30 mouse cellular contexts compared by ENCODE assay signal in the genomic region with DNA sequence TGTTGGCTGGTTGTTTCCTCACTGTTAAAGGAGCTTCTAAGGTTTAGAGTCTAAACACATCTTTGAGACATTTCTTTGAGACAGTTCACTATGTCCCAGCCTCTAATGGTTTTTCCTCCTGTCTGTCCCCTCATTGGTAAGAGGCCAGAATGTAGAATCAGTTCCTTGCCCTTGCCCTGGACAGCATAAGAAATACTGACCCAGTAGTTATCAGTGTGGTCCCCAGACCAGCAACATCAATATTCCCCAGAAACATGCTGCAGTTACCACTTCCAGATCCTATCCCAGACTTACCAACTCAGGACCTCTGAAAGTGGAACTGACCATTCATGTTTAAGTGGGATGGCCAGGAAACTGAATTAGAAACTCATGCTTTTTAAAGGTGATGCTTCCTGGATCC. TPM values are rescaled to one million over a fixed set of nuclear protein-coding genes. Genes with fewer than 3 reads are reported as not detected.
"Had no signal": no experiment of that assay in that cellular context is flagged by ENCODE, and none has a peak within 500 bp of the region (broad histone marks: within the 10 kb centered on the region; RNA-seq: fewer than 3 reads in every experiment).

No protein-coding gene starts in this region.

- H3K4me2 ChIP-seq: intestine, embryonic 15.5 days; kidney, embryonic 15.5 days; liver, embryonic 12.5 days; liver, embryonic 15.5 days; midbrain, embryonic 13.5 days; neural tube, embryonic 12.5 days; neural tube, embryonic 15.5 days had no signal

- ATAC-seq: intestine, embryonic 15.5 days; liver, embryonic 12.5 days; midbrain, embryonic 13.5 days had no signal

- DNase-seq: kidney, adult 11 months; kidney, adult 8-10 months; kidney, postnatal 10 days; kidney, postnatal 36 days; layer of hippocampus, postnatal 36 days; liver; lung, adult 18-20 months; lung, postnatal 14 days; right cerebral cortex, adult 18-20 months; right cerebral cortex, postnatal 14 days; right cerebral cortex, postnatal 4 days; thymus, postnatal 36 days had no signal

- H3K27ac ChIP-seq: intestine, embryonic 15.5 days; kidney, embryonic 15.5 days; left cerebral cortex, adult 2 months; liver, embryonic 12.5 days; liver, embryonic 15.5 days; macrophage; midbrain, embryonic 13.5 days; neural tube, embryonic 12.5 days; neural tube, embryonic 15.5 days had no signal

- H3K9me3 ChIP-seq: intestine, embryonic 15.5 days; kidney, embryonic 15.5 days; liver, embryonic 12.5 days; liver, embryonic 15.5 days; midbrain, embryonic 13.5 days; neural tube, embryonic 12.5 days; neural tube, embryonic 15.5 days had no signal

- H3K9ac ChIP-seq: intestine, embryonic 15.5 days; kidney, embryonic 15.5 days; liver, embryonic 12.5 days; liver, embryonic 15.5 days; midbrain, embryonic 13.5 days; neural tube, embryonic 12.5 days; neural tube, embryonic 15.5 days had no signal

- H3K4me1 ChIP-seq: intestine, embryonic 15.5 days; kidney, embryonic 15.5 days; liver, embryonic 12.5 days; liver, embryonic 15.5 days; midbrain, embryonic 13.5 days; neural tube, embryonic 12.5 days; neural tube, embryonic 15.5 days had no signal

- H3K27me3 ChIP-seq: intestine, embryonic 15.5 days; kidney, embryonic 15.5 days; liver, embryonic 12.5 days; liver, embryonic 15.5 days; midbrain, embryonic 13.5 days; neural tube, embryonic 12.5 days; neural tube, embryonic 15.5 days had no signal

- H3K36me3 ChIP-seq: intestine, embryonic 15.5 days; kidney, embryonic 15.5 days; liver, embryonic 12.5 days; liver, embryonic 15.5 days; midbrain, embryonic 13.5 days; neural tube, embryonic 12.5 days; neural tube, embryonic 15.5 days had no signal

- H3K4me3 ChIP-seq: intestine, embryonic 15.5 days; kidney, embryonic 15.5 days; left cerebral cortex, adult 2 months; liver, embryonic 12.5 days; liver, embryonic 15.5 days; midbrain, embryonic 13.5 days; neural tube, embryonic 12.5 days; neural tube, embryonic 15.5 days had no signal

RNA-seq across cellular contexts. Expression of gene Pkhd1, which starts 54.4 kb away (rescaled TPM):
- total RNA-seq: layer of hippocampus, postnatal 36 days; megakaryocyte, adult 5-6 weeks had no signal
- polyA plus RNA-seq: macrophage; midbrain, postnatal 0 days had no signal

RNA-seq across cellular contexts. Expression of gene Il17a, which starts 58.5 kb away (rescaled TPM):
- total RNA-seq: layer of hippocampus, adult 8-10 months; layer of hippocampus, postnatal 10 days; layer of hippocampus, postnatal 36 days; left cerebral cortex, adult 2 months; left cerebral cortex, postnatal 10 days; left cerebral cortex, postnatal 36 days; megakaryocyte, adult 5-6 weeks; midbrain, postnatal 0 days had no signal
- polyA plus RNA-seq: intestine, embryonic 15.5 days; kidney, embryonic 15.5 days; liver, embryonic 12.5 days; liver, embryonic 15.5 days; lung, embryonic 16.5 days; macrophage; midbrain, embryonic 13.5 days; midbrain, postnatal 0 days; neural tube, embryonic 12.5 days; neural tube, embryonic 15.5 days; stomach, embryonic 14.5 days; urinary bladder, adult 2 months had no signal
